Comparison of ENCODE assay signal across 21 mouse cellular contexts in genomic region chr10:98702470-98703215, GRCm38 (mm10).
DNase-seq lines count a peak whose midpoint lies in the region; ATAC-seq and TF ChIP-seq lines count a peak whose summit lies in the region.
"Had no signal": no experiment of that assay in that cellular context is flagged by ENCODE, and none has a peak within 500 bp of the region (broad histone marks: within the 10 kb centered on the region; RNA-seq: fewer than 3 reads in every experiment).

No protein-coding gene starts in this region.

- TF ChIP-seq POLR2A in embryonic fibroblast, embryonic 13.5 days (IDR thresholded peaks at IDR 0.05; ENCODE audit: low read depth, low read length), result no peak

- no peak for TF ChIP-seq CTCF in embryonic fibroblast, embryonic 13.5 days (IDR thresholded peaks at IDR 0.05; ENCODE audit: borderline replicate concordance, insufficient read depth, low read length)
- no peak for TF ChIP-seq CTCF in forebrain, postnatal 0 days (IDR thresholded peaks at IDR 0.05; ENCODE audit: low read depth)

- H3K9me3 ChIP-seq in midbrain, embryonic 16.5 days (replicated peaks; ENCODE audit: control insufficient read depth, low read length, poor library complexity, severe bottlenecking), result no peaks in the 10 kb centered on the region
- H3K9me3 ChIP-seq in forebrain, postnatal 0 days (ENCODE audit: low read length), result no peaks in the 10 kb centered on the region
- H3K9me3 ChIP-seq: embryonic facial prominence, embryonic 15.5 days; heart, embryonic 15.5 days; hindbrain, embryonic 10.5 days; limb, embryonic 10.5 days had no signal

- ATAC-seq in midbrain, embryonic 16.5 days, result no peak
- no peak for ATAC-seq in forebrain, postnatal 0 days

- H3K9ac ChIP-seq in midbrain, embryonic 16.5 days (ENCODE audit: low read depth, low read length), result no peak overlapping the region
- H3K9ac ChIP-seq in forebrain, postnatal 0 days, result no peak overlapping the region
- H3K9ac ChIP-seq: embryonic facial prominence, embryonic 15.5 days; heart, embryonic 15.5 days had no signal

- no peak overlapping the region for H3K4me2 ChIP-seq in midbrain, embryonic 16.5 days (ENCODE audit: low read length)
- no peak overlapping the region for H3K4me2 ChIP-seq in forebrain, postnatal 0 days (ENCODE audit: low read depth)
- H3K4me2 ChIP-seq: embryonic facial prominence, embryonic 15.5 days; heart, embryonic 15.5 days had no signal

- intact Hi-C loops in left cerebral cortex, postnatal 4 days (cut with DNase I), result no loop called here

- H3K4me3 ChIP-seq in embryonic fibroblast, embryonic 13.5 days (ENCODE audit: insufficient read depth, low read length), result no peak overlapping the region
- H3K4me3 ChIP-seq in midbrain, embryonic 16.5 days (ENCODE audit: low read depth, low read length), result no peak overlapping the region
- H3K4me3 ChIP-seq in forebrain, postnatal 0 days (ENCODE audit: low read depth, low read length), result no peak overlapping the region
- H3K4me3 ChIP-seq: embryonic facial prominence, embryonic 15.5 days; heart, adult 2 months; heart, embryonic 15.5 days; hindbrain, embryonic 10.5 days; limb, embryonic 10.5 days had no signal

- 83% methylated on average over 5 of the region's 5 CpGs for WGBS in midbrain, embryonic 16.5 days
- whole genome bisulfite sequencing in forebrain, postnatal 0 days, result 83% methylated on average over 5 of the region's 5 CpGs

- DNase-seq in 416B (ENCODE audit: low read depth) (peak; percentile 4), NIH3T3 (ENCODE audit: low read depth) (peak; percentile 72)
- peak; percentile 29 for DNase-seq in cerebellum, adult 8-10 months
- DNase-seq in left cerebral cortex, postnatal 4 days, result no peak
- no peak for DNase-seq in forebrain, postnatal 0 days
- DNase-seq: embryo, embryonic 11 days; gastrocnemius, postnatal 10 days; heart, adult 2 months; kidney, adult 18-20 months; kidney, postnatal 14 days; lung, adult 2 months; lung, postnatal 36 days; right cerebral cortex, postnatal 4 days; thymus, adult 2 months had no signal

- H3K36me3 ChIP-seq in midbrain, embryonic 16.5 days (ENCODE audit: control insufficient read depth, insufficient read depth, low read length), result no peaks in the 10 kb centered on the region
- H3K36me3 ChIP-seq in forebrain, postnatal 0 days (ENCODE audit: insufficient read depth), result no peaks in the 10 kb centered on the region
- H3K36me3 ChIP-seq: embryonic facial prominence, embryonic 15.5 days; heart, embryonic 15.5 days; hindbrain, embryonic 10.5 days; limb, embryonic 10.5 days had no signal

- no peaks in the 10 kb centered on the region for H3K4me1 ChIP-seq in embryonic fibroblast, embryonic 13.5 days (ENCODE audit: control insufficient read depth, insufficient read depth, low read length)
- H3K4me1 ChIP-seq in midbrain, embryonic 16.5 days (ENCODE audit: control insufficient read depth, insufficient read depth, low read length), result no peaks in the 10 kb centered on the region
- H3K4me1 ChIP-seq in forebrain, postnatal 0 days (ENCODE audit: insufficient read depth), result no peaks in the 10 kb centered on the region
- H3K4me1 ChIP-seq: embryonic facial prominence, embryonic 15.5 days; hindbrain, embryonic 10.5 days; limb, embryonic 10.5 days had no signal

- no peaks in the 10 kb centered on the region for H3K27me3 ChIP-seq in midbrain, embryonic 16.5 days (ENCODE audit: control insufficient read depth, insufficient read depth, low read depth, low read length)
- no peaks in the 10 kb centered on the region for H3K27me3 ChIP-seq in forebrain, postnatal 0 days (ENCODE audit: insufficient read depth, low read length)
- H3K27me3 ChIP-seq: CH12.LX; embryonic facial prominence, embryonic 15.5 days; heart, embryonic 15.5 days had no signal

- peak overlapping the region; percentile 30 for H3K27ac ChIP-seq in embryonic fibroblast, embryonic 13.5 days (ENCODE audit: insufficient read depth, low read length)
- H3K27ac ChIP-seq in midbrain, embryonic 16.5 days (ENCODE audit: low read length), result no peak overlapping the region
- no peak overlapping the region for H3K27ac ChIP-seq in forebrain, postnatal 0 days (ENCODE audit: low read depth, low read length)
- H3K27ac ChIP-seq: embryonic facial prominence, embryonic 15.5 days; heart, adult 2 months; heart, embryonic 15.5 days; hindbrain, embryonic 10.5 days; limb, embryonic 10.5 days had no signal

Comparison
In these comparisons a context has a peak if more than half of its experiments do, and no peak if none do; other contexts are left out.
1. DNase-seq: peak in 416B (single experiment), NIH3T3 (single experiment) and cerebellum, adult 8-10 months (single experiment); none in left cerebral cortex, postnatal 4 days (single experiment) and forebrain, postnatal 0 days (single experiment).